Mouse (Mus musculus) testis, adult 2 months (tissue): ENCODE measurements around the gene Tldc2. TPM values are rescaled to one million over a fixed set of nuclear protein-coding genes. Genes with fewer than 3 reads are reported as not detected.

ENCODE experiments used
- H3K27ac ChIP-seq: fragments of 200-500 bp; 2 replicates; pipeline ENCODE4 v1.5.1; 2012; ENCODE audit warnings: low read depth, low read length; ENCODE audit not compliant: control insufficient read depth, insufficient read depth
- H3K27me3 ChIP-seq: fragments of 200-500 bp; 2 replicates; pipeline ENCODE4 v1.6.1; 2012; ENCODE audit warnings: mild to moderate bottlenecking, low read length, moderate library complexity; ENCODE audit not compliant: control insufficient read depth, insufficient read depth
- H3K36me3 ChIP-seq: fragments of 200-500 bp; 2 replicates; pipeline ENCODE4 v1.6.1; 2012; ENCODE audit warnings: mild to moderate bottlenecking, low read length; ENCODE audit not compliant: control insufficient read depth, insufficient read depth
- H3K4me1 ChIP-seq: fragments of 200-500 bp; 2 replicates; pipeline ENCODE4 v1.6.1; 2012; ENCODE audit warnings: low read length; ENCODE audit not compliant: control insufficient read depth, insufficient read depth
- H3K4me3 ChIP-seq: fragments of 200-500 bp; 2 replicates; pipeline ENCODE4 v1.5.1; 2012; ENCODE audit warnings: low read depth, mild to moderate bottlenecking, low read length, moderate library complexity, mixed read lengths; ENCODE audit not compliant: control insufficient read depth
- CTCF ChIP-seq: fragments of 200-500 bp; IDR thresholded peaks from 2 replicates; pipeline ENCODE4 v1.5.1; 2012; ENCODE audit warnings: low read depth, mild to moderate bottlenecking, inconsistent platforms, low read length, moderate library complexity; ENCODE audit not compliant: control insufficient read depth, insufficient read depth, insufficient replicate concordance
- POLR2A ChIP-seq: fragments of 200-500 bp; IDR thresholded peaks from 2 replicates; pipeline ENCODE4 v1.6.1; 2012; ENCODE audit warnings: low read depth, mild to moderate bottlenecking, inconsistent platforms, low read length, moderate library complexity; ENCODE audit not compliant: control insufficient read depth
- polyA plus RNA-seq: library from polyadenylated mRNA; depleted of rRNA; stranded (reverse); fragments of >200 nt; gene quantifications from 2 replicates; pipeline ENCODE4 v1.2.3, GENCODE M21; 2012

Tldc2 gene
- polyA plus RNA-seq, 1 experiment, result not detected

DNA sequence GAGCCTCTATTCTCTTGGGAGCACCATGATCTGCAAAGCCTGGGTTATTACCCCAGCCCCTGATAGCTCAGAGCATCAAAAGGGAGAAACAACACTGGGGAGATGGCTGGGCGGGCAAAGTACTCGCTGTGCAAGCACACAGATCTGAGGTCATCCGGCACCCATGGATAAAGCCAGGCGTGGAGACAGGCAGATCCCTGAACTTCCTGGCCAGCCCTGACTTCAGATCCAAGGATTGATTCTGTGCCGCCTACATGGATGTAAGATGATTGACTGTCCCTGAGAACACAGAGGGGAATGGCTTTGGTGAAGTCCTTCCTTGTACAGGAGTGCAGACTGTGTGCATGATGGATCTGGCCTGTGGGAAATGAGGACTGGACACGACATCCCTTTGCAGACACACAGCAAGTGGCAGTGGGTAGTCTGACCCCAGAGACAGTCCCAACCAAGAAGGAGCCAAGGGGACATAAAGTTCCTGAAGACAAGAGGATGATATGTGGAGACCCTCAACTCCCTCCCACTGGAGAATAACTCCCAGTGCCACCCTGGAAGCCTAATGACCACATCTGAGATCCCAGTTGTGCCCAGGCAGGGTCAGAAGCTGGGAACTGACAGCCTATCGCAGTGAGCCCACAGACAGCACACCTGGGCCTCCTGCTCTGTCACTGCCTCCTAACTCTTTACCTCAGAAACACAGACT, 20.0 kb upstream of the Tldc2 start:
- Histone ChIP-seq H3K4me1 (peaks cover 6% of the 10 kb centered on the region; the same call in 1 of the 2 replicates), H3K36me3 (no peaks in the 10 kb centered on the region), H3K27ac (no peak overlapping the region), H3K4me3 (no peak overlapping the region), H3K27me3 (no peaks in the 10 kb centered on the region)
- no peak for TF ChIP-seq POLR2A

DNA sequence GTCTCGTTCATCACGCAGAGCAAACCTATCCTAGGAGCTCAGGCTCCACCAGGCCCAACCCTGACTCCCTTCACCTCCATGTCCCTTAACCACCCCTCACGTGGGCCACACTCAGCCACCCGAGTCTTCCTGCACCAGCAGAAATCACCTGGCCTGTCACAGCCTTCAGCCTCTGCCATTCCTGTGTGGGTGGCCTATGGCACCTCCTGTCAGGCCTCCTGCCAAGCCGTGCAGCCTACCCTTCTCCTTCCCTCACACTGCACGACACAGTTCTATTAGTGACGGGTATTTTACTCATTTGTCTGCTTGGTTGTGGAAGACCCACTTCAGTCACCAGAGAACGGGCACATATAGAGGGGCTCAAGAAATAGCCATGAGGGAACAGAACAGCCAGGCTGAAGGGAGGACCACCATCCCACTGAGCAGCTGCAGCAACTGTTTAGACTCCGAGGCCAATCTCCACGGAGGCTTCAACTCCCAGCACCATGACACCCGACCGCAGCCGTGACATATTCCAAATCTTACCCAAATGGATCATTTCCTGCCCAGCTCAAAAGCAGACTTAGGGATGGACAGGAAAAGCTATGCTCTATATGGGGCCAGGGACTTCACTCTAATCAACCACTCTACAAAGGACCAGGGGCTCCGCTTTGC, 18.0 kb upstream of the Tldc2 start:
- no peaks in the 10 kb centered on the region for H3K36me3 ChIP-seq
- H3K4me1 ChIP-seq, result peaks cover 6% of the 10 kb centered on the region; the same call in 1 of the 2 replicates
- H3K27ac ChIP-seq, result no peak overlapping the region
- H3K27me3 ChIP-seq, result no peaks in the 10 kb centered on the region
- H3K4me3 ChIP-seq, result no peak overlapping the region
- TF ChIP-seq POLR2A (no peak), CTCF (no peak)

DNA sequence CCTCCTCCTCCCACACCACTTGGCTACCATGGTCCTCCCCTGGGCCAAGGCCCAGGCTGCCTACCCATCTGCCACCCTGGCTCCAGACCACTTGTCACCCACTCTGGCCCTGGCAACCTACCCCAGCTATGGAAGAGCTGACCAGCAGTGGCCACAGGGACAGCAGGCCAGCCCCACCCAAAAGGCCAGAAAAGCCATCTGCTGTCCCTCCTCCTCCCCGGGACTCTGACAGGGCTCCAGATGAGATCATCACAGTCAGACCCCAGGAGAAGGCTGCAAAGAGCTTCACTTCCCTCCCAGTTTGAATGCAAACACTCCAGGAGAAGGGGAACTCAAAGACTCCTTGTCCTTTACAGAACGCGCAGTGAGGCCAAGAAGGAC, 17.5 kb upstream of the Tldc2 start:
- Histone ChIP-seq H3K27ac (no peak overlapping the region), H3K36me3 (no peaks in the 10 kb centered on the region), H3K27me3 (no peaks in the 10 kb centered on the region), H3K4me1 (peaks cover 4% of the 10 kb centered on the region; the same call in 1 of the 2 replicates), H3K4me3 (no peak overlapping the region)
- TF ChIP-seq POLR2A, result no peak

DNA sequence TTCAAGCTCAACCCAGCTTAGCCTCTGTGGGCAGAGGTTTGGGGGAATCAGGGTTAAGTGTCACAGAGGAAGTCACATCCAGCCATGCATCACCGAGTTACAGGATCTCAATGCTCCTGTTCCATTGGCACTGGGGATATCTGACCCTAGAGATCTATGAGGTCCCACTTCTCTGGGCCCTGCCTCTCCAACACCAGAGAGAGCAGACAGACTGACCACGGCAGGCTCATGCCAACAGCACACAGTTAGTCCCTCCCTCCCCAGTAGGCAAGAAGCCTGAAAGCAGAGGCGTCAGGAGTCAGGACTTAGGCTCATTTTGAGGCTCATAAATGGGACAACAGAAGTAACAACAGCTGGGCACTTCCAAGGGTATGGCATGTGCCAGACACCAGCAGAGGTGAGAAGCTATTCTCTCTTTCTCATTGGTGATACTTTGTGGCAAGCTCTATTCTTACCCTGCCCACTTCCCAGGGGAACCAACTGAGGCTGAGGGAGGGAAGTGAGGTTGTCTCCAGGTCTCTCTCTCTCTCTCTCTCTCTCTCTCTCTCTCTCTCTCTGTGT, 17.0 kb upstream of the Tldc2 start:
- H3K36me3 ChIP-seq, result no peaks in the 10 kb centered on the region
- no peak for TF ChIP-seq CTCF
- no peak for TF ChIP-seq POLR2A
- no peak overlapping the region for H3K4me3 ChIP-seq
- H3K27ac ChIP-seq, result peak overlapping the region; percentile 3; the same call in 1 of the 2 replicates
- H3K4me1 ChIP-seq, result peaks cover 4% of the 10 kb centered on the region; the same call in 1 of the 2 replicates
- no peaks in the 10 kb centered on the region for H3K27me3 ChIP-seq

DNA sequence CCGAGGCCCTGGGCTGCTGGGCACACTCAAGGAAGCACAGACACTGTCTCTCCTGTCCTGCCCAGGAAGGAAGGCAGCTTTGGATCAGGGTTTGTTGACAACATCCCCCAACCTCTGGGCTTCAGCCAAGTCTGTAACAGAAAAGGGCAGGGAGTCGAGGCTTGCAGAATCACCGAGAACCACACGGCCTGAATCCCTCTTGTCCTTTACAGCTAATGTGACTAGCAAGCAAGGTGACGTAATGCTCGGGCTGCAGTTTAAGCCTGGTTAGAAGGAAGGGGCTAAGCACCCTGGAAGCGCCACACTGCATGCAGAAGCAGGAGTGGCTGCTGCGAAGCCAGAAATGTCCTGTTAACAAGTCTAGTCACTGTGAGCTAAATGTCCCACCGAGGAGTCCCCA, 16.5 kb upstream of the Tldc2 start:
- H3K36me3 ChIP-seq, result no peaks in the 10 kb centered on the region
- H3K27me3 ChIP-seq, result no peaks in the 10 kb centered on the region
- H3K27ac ChIP-seq, result no peak overlapping the region; the same call in 1 of the 2 replicates
- peaks cover 4% of the 10 kb centered on the region; the same call in 1 of the 2 replicates for H3K4me1 ChIP-seq
- TF ChIP-seq CTCF (no peak), POLR2A (no peak)
- no peak overlapping the region for H3K4me3 ChIP-seq

DNA sequence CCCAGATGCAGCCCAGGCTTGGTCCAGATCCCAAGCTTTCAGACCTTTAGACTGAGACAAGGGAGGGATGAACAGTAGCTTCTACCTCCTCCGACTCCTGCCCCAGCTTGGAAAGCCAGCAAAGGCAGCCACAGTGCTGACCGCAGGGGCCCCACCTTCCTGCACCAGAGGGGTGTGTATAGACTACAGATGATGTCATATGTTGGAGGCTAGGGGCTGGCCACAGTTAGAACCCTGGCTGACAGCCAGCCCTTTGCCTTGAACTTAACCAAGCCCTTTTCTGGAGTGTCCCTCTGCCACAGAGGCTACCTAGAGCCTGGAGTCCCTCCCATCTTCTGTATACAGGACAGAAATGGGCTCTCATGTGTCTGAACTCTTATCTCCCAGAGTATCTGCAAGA, 15.3 kb upstream of the Tldc2 start:
- Histone ChIP-seq H3K4me1 (no peaks in the 10 kb centered on the region; the same call in 1 of the 2 replicates), H3K4me3 (no peak overlapping the region), H3K27me3 (no peaks in the 10 kb centered on the region), H3K27ac (no peak overlapping the region), H3K36me3 (no peaks in the 10 kb centered on the region)
- TF ChIP-seq POLR2A (no peak), CTCF (no peak)

DNA sequence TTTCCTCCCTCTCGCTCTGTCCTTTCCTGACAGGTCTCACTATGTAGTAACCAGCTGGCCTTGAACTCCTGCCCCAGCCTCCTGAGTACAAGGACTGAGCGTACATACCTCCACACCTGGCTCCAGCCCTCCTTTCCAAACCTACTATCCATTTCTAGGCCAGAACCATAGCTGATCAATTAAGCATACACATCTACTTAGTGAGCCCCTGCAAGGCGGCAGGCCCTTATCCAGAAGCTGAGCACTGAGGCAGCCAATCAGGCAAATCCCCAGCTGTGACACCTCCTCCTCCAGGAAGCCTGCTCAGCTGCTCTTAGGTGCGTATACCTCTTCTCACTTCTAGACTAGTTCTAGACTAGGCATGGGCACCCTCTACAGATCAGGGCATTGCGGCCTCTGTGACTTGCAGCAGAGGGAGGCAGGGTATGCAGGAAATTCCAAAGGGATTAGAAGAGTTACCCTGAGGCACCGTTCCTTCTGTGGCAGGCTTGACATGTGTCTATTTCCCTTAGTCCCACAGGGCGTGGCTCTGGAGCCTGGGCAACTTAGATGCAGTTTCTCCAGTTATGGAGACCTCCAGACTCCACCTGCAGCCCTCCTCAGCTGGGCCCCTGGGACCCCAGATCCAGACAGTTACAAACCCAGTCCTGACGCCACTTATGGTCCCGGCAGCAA, 14.4 kb upstream of the Tldc2 start:
- H3K27me3 ChIP-seq, result no peaks in the 10 kb centered on the region
- no peak overlapping the region for H3K27ac ChIP-seq
- peaks cover 4% of the 10 kb centered on the region for H3K4me1 ChIP-seq
- no peak overlapping the region for H3K4me3 ChIP-seq
- TF ChIP-seq POLR2A, result no peak
- TF ChIP-seq CTCF, result no peak
- H3K36me3 ChIP-seq, result no peaks in the 10 kb centered on the region
